Mouse (Mus musculus): Measurements from ENCODE around the gene Maz. TPM values are rescaled to one million over a fixed set of nuclear protein-coding genes. Genes with fewer than 3 reads are reported as not detected.
A peak's percentile ranks its signal among the peaks of the same experiment; 100 is the strongest.

Maz gene
- total and polyA plus RNA-seq, 3 experiments = 234 to 540 TPM; not detected in 1

DNA sequence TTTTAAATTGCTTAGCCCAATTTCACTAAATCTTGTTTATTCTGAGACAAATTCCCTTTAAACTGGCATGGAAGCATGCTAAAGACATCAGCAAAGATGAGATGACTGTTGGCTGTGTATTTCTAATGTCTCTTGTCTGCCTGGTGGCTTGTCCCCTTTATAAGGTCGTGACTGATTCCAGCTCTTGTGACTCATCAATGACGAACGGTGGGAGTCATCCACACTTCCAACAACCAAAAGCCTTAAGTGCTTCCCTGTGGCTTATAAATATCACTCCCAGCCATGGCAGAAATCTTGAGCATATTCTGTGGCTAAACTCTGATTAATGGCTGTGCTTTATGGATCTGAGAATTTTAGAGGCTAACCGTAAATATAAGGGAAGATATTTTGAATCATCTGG is 39.5 kb upstream of the Maz start (continued):
- no peak for TF ChIP-seq USF1 (IDR thresholded peaks at IDR 0.05; ENCODE audit: low read depth, low read length)

DNA sequence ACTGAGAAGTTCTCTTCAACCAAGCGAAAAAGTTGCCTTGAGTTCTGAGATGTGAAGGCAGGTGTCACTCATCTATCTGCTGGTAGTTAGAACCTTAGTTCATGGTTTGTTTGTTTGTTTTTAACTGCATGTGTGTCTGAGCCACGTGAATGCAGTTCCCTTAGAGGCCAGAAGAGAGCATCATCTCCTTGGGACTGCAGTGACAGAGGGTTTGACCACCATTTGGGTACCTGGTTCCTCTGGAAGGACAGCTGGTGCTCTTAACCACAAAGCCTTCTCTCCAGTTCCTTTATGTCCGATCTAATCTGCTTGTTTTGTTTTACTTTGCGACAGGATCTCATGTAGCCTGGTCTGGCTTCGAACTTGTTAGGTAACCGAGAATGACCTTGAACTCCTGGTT is 38.7 kb upstream of the Maz start:
- H3K9me3 ChIP-seq (replicated peaks; ENCODE audit: insufficient read depth, low read length) = no peaks in the 10 kb centered on the region
- H3K4me3 ChIP-seq (ENCODE audit: control insufficient read depth in 1 of 2, insufficient read depth in 1 of 2, low read depth in 2 of 2, low read length in 2 of 2) = no peak overlapping the region
- peaks cover 0 to 4% of the 10 kb centered on the region in 2 experiments; a peak in 2 of 4 replicates for H3K36me3 ChIP-seq (ENCODE audit: control insufficient read depth in 1 of 2, insufficient read depth in 2 of 2, low read length in 2 of 2)
- no peaks in the 10 kb centered on the region for H3K79me2 ChIP-seq (ENCODE audit: control insufficient read depth, insufficient read depth, low read length, poor library complexity)
- H3K4me1 ChIP-seq (ENCODE audit: control insufficient read depth in 1 of 2, insufficient read depth in 2 of 2, low read length in 2 of 2) = no peaks in the 10 kb centered on the region
- H3K27ac ChIP-seq (ENCODE audit: control insufficient read depth, low read depth, low read length) = no peak overlapping the region
- TF ChIP-seq GATA1 (IDR thresholded peaks at IDR 0.05; ENCODE audit: low read depth, low read length) (no peak), CTCF (IDR thresholded peaks at IDR 0.05 in 2 of 3, conservative IDR thresholded peaks at IDR 0.05 in 1 of 3; ENCODE audit: control insufficient read depth in 1 of 3, insufficient read depth in 1 of 3, low read depth in 2 of 3, low read length in 3 of 3, poor library complexity in 1 of 3, severe bottlenecking in 1 of 3) (peak in 2 of 3 experiments; percentile 25 to 35; a peak in 2 of 6 replicates), KAT2A (conservative IDR thresholded peaks at IDR 0.05; ENCODE audit: low read depth, low read length) (no peak), ZC3H11A (IDR thresholded peaks at IDR 0.05; ENCODE audit: low read depth, low read length) (peak; percentile 29), NELFE (IDR thresholded peaks at IDR 0.05; ENCODE audit: low read depth, low read length) (no peak), SMC3 (IDR thresholded peaks at IDR 0.05; ENCODE audit: low read depth, low read length) (peak; percentile 43), RAD21 (IDR thresholded peaks at IDR 0.05; ENCODE audit: low read depth, low read length) (peak; percentile 35)
- DNase-seq (ENCODE audit: low read depth, low spot score) = peak; percentile 23
- no peaks in the 10 kb centered on the region for H3K27me3 ChIP-seq (ENCODE audit: control insufficient read depth in 1 of 2, insufficient read depth in 2 of 2, low read length in 2 of 2)
- H3K9ac ChIP-seq (ENCODE audit: control insufficient read depth, low read depth, low read length, poor library complexity, severe bottlenecking) = no peak overlapping the region

DNA sequence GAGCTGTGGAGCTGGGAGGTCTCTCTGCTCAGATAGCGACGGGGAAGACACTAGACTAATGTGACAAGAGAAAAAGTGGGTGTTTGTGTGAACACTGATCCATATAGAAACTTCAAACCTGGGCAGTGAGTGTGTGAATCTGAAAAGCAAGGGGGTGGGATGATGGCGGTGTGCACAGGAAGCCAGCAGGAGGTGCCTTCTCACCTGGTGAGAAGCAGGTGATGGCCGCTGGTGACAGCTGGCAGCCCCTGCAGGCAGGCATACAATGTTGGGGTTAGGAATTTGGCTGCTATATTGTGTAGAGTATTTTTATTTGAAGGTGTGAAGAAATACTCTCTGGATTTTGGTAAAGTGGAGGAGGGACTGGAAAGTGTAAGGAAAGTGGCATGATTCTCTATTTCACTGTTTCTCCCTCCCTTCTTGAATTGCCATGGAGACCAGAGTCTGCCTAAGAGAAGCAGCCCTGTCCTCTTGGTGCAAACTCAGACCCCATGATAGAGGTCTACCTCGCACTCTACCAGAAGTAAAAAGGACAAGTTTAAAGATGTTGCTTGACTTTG is 28.3 kb upstream of the Maz start:
- TF ChIP-seq ZKSCAN1 (IDR thresholded peaks at IDR 0.05; ENCODE audit: low read depth, low read length) (no peak), MEF2A (IDR thresholded peaks at IDR 0.05; ENCODE audit: extremely low read depth, insufficient replicate concordance, low read depth, low read length, poor library complexity, severe bottlenecking) (no peak), TCF12 (IDR thresholded peaks at IDR 0.05; ENCODE audit: low read depth, low read length) (no peak), GABPA (IDR thresholded peaks at IDR 0.05; ENCODE audit: low read depth, low read length) (no peak), NELFE (IDR thresholded peaks at IDR 0.05; ENCODE audit: low read depth, low read length) (no peak), POLR2A (IDR thresholded peaks at IDR 0.05; ENCODE audit: control insufficient read depth in 1 of 2, insufficient read depth in 1 of 2, low read depth in 1 of 2, low read length in 2 of 2, poor library complexity in 1 of 2) (no peak)
- Histone ChIP-seq H3K9ac (ENCODE audit: control insufficient read depth, low read depth, low read length, poor library complexity, severe bottlenecking) (no peak overlapping the region), H3K27ac (ENCODE audit: control insufficient read depth, low read depth, low read length) (no peak overlapping the region), H3K36me3 (ENCODE audit: control insufficient read depth in 1 of 2, insufficient read depth in 2 of 2, low read length in 2 of 2) (peaks cover 0 to 1% of the 10 kb centered on the region in 2 experiments; a peak in 1 of 4 replicates), H3K4me1 (ENCODE audit: control insufficient read depth in 1 of 2, insufficient read depth in 2 of 2, low read length in 2 of 2) (peaks cover 3 to 4% of the 10 kb centered on the region in 2 experiments; a peak in 1 of 4 replicates), H3K79me2 (ENCODE audit: control insufficient read depth, insufficient read depth, low read length, poor library complexity) (no peaks in the 10 kb centered on the region), H3K27me3 (ENCODE audit: control insufficient read depth in 1 of 2, insufficient read depth in 2 of 2, low read length in 2 of 2) (no peaks in the 10 kb centered on the region), H3K4me3 (ENCODE audit: control insufficient read depth in 1 of 2, insufficient read depth in 1 of 2, low read depth in 2 of 2, low read length in 2 of 2) (no peak overlapping the region), H3K9me3 (replicated peaks; ENCODE audit: insufficient read depth, low read length) (no peaks in the 10 kb centered on the region)
- no peak for DNase-seq (ENCODE audit: low read depth, low spot score)
